Mouse (Mus musculus): ENCODE measurements around the gene Eri3. TPM values are rescaled to one million over a fixed set of nuclear protein-coding genes. Genes with fewer than 3 reads are reported as not detected.

The Eri3 gene
- polyA plus RNA-seq, 1 experiment from 2014 or later = 90.6 TPM

GRCm38 (mm10) chr4:117592206-117592605 is 42.0 kb downstream of the Eri3 start:
- Histone ChIP-seq H3K27ac (ENCODE audit: low read length) (no peak overlapping the region), H3K27me3 (replicated peaks; ENCODE audit: control insufficient read depth, insufficient read depth, low read length) (no peaks in the 10 kb centered on the region), H3K4me1 (ENCODE audit: control insufficient read depth, insufficient read depth, low read length) (peaks cover 3% of the 10 kb centered on the region; the same call in 1 of the 2 replicates), H3K36me3 (ENCODE audit: control insufficient read depth, insufficient read depth, low read length) (peaks cover 9% of the 10 kb centered on the region; the same call in 1 of the 2 replicates), H3K9ac (ENCODE audit: low read depth, low read length) (no peak overlapping the region), H3K4me3 (ENCODE audit: low read length) (no peak overlapping the region), H3K9me3 (ENCODE audit: control insufficient read depth, low read length) (no peaks in the 10 kb centered on the region), H3K4me2 (ENCODE audit: low read depth, low read length) (no peak overlapping the region)
- no peak for ATAC-seq
- 90% methylated on average over 5 of the region's 5 CpGs for WGBS

GRCm38 (mm10) chr4:117595293-117595692 is 45.1 kb downstream of the Eri3 start:
- Histone ChIP-seq H3K36me3 (ENCODE audit: control insufficient read depth, insufficient read depth, low read length) (peaks cover 9% of the 10 kb centered on the region; the same call in 1 of the 2 replicates), H3K4me2 (ENCODE audit: low read depth, low read length) (no peak overlapping the region), H3K4me3 (ENCODE audit: low read length) (no peak overlapping the region), H3K4me1 (ENCODE audit: control insufficient read depth, insufficient read depth, low read length) (no peaks in the 10 kb centered on the region), H3K27me3 (replicated peaks; ENCODE audit: control insufficient read depth, insufficient read depth, low read length) (no peaks in the 10 kb centered on the region), H3K9ac (ENCODE audit: low read depth, low read length) (no peak overlapping the region), H3K27ac (ENCODE audit: low read length) (no peak overlapping the region), H3K9me3 (ENCODE audit: control insufficient read depth, low read length) (no peaks in the 10 kb centered on the region)
- 83% methylated on average over 10 of the region's 10 CpGs for WGBS
- no peak for ATAC-seq

DNA sequence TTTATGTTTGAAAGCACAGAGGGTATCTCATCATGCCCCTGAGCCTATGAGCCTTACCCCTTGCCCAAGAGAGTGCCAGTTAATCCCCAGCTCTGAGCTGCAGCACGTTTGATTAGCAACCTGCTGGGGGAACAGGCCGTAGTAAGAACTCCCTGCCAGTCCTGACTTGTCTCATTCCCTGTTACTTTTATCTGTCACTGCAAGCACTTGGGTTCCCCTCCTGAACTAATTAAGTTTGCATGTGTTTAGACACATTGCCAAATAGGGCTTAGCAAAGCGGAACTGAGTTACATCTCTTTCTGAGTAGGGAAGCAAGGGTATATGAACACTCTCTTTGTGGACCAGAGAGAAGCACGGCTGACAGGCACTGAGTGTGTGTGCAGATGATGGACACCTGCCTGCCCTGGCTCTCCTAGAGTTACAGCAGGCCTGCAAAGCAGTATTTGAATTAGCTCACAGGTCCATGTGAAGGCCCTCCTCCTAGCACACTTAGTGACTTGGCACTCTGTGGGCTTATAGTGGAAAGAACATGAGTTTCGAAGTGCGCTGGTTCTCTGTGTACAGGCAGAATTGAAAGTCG is 49.9 kb downstream of the Eri3 start:
- no peaks in the 10 kb centered on the region; the same call in 1 of the 2 replicates for H3K36me3 ChIP-seq (ENCODE audit: control insufficient read depth, insufficient read depth, low read length)
- no peak overlapping the region for H3K27ac ChIP-seq (ENCODE audit: low read length)
- H3K9me3 ChIP-seq (ENCODE audit: control insufficient read depth, low read length) = no peaks in the 10 kb centered on the region
- no peaks in the 10 kb centered on the region for H3K4me1 ChIP-seq (ENCODE audit: control insufficient read depth, insufficient read depth, low read length)
- no peaks in the 10 kb centered on the region for H3K27me3 ChIP-seq (replicated peaks; ENCODE audit: control insufficient read depth, insufficient read depth, low read length)
- no peak overlapping the region for H3K9ac ChIP-seq (ENCODE audit: low read depth, low read length)
- H3K4me2 ChIP-seq (ENCODE audit: low read depth, low read length) = no peak overlapping the region
- WGBS = 76% methylated on average over 7 of the region's 7 CpGs
- ATAC-seq = no peak
- H3K4me3 ChIP-seq (ENCODE audit: low read length) = no peak overlapping the region

DNA sequence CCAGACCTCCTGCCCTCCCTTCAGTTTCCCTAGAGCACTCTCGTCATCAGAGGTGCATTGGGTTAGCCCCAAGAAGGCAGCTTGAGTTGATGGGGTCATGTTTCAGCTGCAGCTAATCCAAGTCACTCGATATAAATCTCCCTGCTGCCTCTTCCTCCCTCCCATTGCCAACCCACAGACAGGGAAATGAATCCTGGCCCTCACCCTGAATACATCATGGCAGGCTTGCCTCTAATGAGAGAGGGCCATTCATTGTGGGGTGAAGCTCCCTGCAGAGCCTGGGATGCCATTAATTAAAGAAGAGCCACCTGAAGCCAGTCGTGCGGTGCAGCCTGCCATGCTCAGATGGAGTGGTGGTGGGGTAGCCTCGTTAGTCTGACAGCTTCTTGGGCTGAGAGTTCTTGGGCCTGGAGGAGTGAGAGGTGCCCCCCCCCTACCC is 51.2 kb downstream of the Eri3 start:
- Histone ChIP-seq H3K36me3 (ENCODE audit: control insufficient read depth, insufficient read depth, low read length) (no peaks in the 10 kb centered on the region; the same call in 1 of the 2 replicates), H3K4me3 (ENCODE audit: low read length) (no peak overlapping the region), H3K9ac (ENCODE audit: low read depth, low read length) (no peak overlapping the region), H3K4me2 (ENCODE audit: low read depth, low read length) (no peak overlapping the region), H3K27ac (ENCODE audit: low read length) (no peak overlapping the region), H3K27me3 (replicated peaks; ENCODE audit: control insufficient read depth, insufficient read depth, low read length) (no peaks in the 10 kb centered on the region), H3K9me3 (ENCODE audit: control insufficient read depth, low read length) (no peaks in the 10 kb centered on the region), H3K4me1 (ENCODE audit: control insufficient read depth, insufficient read depth, low read length) (peaks cover 2% of the 10 kb centered on the region; the same call in 1 of the 2 replicates)
- WGBS = 47% methylated on average over 5 of the region's 5 CpGs
- ATAC-seq = no peak

DNA sequence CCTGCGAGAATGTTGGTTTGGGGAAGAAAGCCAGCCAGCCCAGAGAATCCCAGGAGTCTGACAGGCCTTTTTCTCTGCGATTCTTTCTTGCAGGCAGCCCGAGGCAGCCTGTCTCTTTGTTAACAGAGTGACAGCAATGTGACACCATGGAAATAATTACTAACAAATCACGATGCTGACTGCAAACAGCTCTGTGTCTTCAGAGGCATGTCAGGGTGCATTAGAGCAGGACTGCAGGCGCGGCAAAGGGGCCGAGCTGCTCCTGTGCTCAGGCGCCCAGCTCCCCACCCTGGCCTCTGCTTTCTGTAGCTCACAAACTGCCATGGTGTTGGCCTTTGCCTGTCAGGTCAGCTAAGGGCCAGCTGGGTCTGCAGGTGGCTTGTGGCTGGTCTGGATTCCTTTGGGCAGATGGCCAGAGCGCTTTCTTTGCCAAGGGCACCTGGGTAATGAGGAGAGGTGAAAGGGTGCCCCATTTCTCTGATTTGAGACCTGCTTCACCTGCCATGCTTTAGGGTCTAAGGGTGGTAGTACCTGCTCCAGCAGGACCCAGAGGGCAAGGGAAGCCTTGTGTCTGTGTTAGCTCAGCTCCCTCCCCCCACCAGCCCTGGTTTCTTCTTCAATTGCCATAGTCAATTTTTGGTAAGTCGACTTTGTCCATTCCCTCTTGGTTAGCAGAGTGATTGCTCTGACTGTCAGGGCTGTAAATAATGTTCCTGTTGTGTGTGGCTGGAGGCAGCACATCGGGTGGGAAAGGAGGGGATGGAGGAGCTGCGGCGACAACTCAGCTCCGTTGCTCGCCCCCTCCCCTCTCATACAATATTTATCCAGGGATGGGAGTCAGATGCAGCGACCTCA is 55.2 kb downstream of the Eri3 start:
- H3K36me3 ChIP-seq (ENCODE audit: control insufficient read depth, insufficient read depth, low read length) = peaks cover 3% of the 10 kb centered on the region
- ATAC-seq = no peak
- no peak overlapping the region for H3K27ac ChIP-seq (ENCODE audit: low read length)
- H3K4me2 ChIP-seq (ENCODE audit: low read depth, low read length) = no peak overlapping the region
- H3K4me1 ChIP-seq (ENCODE audit: control insufficient read depth, insufficient read depth, low read length) = peaks cover 2% of the 10 kb centered on the region; the same call in 1 of the 2 replicates
- H3K9me3 ChIP-seq (ENCODE audit: control insufficient read depth, low read length) = no peaks in the 10 kb centered on the region
- H3K27me3 ChIP-seq (replicated peaks; ENCODE audit: control insufficient read depth, insufficient read depth, low read length) = no peaks in the 10 kb centered on the region
- no peak overlapping the region for H3K9ac ChIP-seq (ENCODE audit: low read depth, low read length)
- WGBS = 37% methylated on average over 16 of the region's 16 CpGs
- no peak overlapping the region for H3K4me3 ChIP-seq (ENCODE audit: low read length)

- ATAC-seq = no peak
- 72% methylated on average over 1 of the region's 1 CpGs for WGBS
- H3K4me2 ChIP-seq (ENCODE audit: low read depth, low read length) = no peak overlapping the region
- peaks cover 3% of the 10 kb centered on the region for H3K36me3 ChIP-seq (ENCODE audit: control insufficient read depth, insufficient read depth, low read length)
- H3K4me3 ChIP-seq (ENCODE audit: low read length) = no peak overlapping the region
- H3K27ac ChIP-seq (ENCODE audit: low read length) = no peak overlapping the region
- H3K9me3 ChIP-seq (ENCODE audit: control insufficient read depth, low read length) = no peaks in the 10 kb centered on the region
- no peak overlapping the region for H3K9ac ChIP-seq (ENCODE audit: low read depth, low read length)
- no peaks in the 10 kb centered on the region for H3K27me3 ChIP-seq (replicated peaks; ENCODE audit: control insufficient read depth, insufficient read depth, low read length)
- peaks cover 2% of the 10 kb centered on the region; the same call in 1 of the 2 replicates for H3K4me1 ChIP-seq (ENCODE audit: control insufficient read depth, insufficient read depth, low read length)
Measured at GRCm38 (mm10) chr4:117605954-117606227, 55.7 kb downstream of the Eri3 start.

DNA sequence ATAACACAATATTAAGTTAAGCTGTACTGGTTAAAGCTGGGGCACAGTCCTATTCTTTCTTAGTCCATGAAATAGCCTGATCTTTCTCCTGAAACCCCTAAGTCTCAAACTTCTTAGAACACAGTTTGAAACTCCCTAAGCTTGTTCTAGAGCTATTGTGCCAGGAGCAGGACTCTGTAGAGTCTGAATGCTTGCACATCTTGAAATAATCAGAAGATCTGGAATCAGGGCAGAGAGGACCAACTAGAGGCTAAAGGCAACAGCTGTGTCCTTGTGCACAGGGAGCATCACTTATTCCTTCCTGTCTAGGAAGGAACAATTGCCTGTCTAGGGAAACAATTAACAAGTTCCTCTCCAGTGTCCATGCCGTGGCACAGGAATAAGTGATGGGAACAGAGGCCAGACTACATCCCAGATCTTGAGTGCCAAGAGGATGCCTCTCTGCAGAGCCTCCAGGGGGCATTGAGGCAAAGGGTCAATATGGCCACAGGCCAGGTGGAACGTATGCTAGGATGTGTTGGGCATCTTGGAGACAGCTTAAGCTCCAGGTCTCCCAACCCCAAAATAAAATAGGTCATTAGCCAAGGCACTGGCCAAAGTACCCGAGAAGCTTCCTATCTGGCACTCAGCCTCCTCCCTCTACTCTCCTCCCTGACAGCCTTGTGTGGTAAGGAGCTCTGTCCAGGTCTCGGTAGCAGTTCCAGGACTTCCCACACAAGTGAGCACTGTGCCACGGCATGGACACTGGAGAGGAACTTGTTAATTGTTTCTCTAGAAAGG is 56.9 kb downstream of the Eri3 start:
- no peak for ATAC-seq

DNA sequence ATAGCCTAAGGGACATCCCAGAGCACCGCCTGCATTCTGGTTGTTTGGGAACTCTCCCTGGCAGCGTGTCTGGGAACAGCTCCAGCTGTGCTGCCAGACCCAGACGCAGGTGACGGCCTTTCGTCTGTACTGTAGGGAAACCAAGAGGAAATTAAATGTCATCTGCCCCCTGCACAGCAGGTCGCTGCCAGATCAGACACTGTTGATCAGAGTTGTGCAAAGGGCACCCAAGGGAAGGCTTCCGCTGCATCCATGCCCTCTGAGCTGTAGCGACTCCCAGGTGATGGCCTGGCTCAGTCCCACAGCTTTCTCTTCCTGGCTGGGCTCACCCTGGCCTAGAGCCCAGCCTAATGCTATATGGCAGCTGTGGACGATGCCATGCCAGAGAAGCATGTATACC is 58.1 kb downstream of the Eri3 start:
- Histone ChIP-seq H3K4me1 (ENCODE audit: control insufficient read depth, insufficient read depth, low read length) (peaks cover 2% of the 10 kb centered on the region; the same call in 1 of the 2 replicates), H3K4me2 (ENCODE audit: low read depth, low read length) (no peak overlapping the region), H3K27me3 (replicated peaks; ENCODE audit: control insufficient read depth, insufficient read depth, low read length) (no peaks in the 10 kb centered on the region), H3K36me3 (ENCODE audit: control insufficient read depth, insufficient read depth, low read length) (peaks cover 3% of the 10 kb centered on the region; the same call in 1 of the 2 replicates), H3K9me3 (ENCODE audit: control insufficient read depth, low read length) (no peaks in the 10 kb centered on the region), H3K27ac (ENCODE audit: low read length) (0 out of 2 replicates have a peak overlapping the region, but pooled peaks have one; percentile 25), H3K9ac (ENCODE audit: low read depth, low read length) (no peak overlapping the region), H3K4me3 (ENCODE audit: low read length) (no peak overlapping the region)
- 67% methylated on average over 9 of the region's 9 CpGs for WGBS
- 0 out of 2 replicates have a peak, but pooled peaks have one; percentile 33 for ATAC-seq

More for the DNA sequence above, 56.9 kb downstream of the Eri3 start:
- H3K36me3 ChIP-seq (ENCODE audit: control insufficient read depth, insufficient read depth, low read length) = peaks cover 3% of the 10 kb centered on the region
- no peak overlapping the region for H3K9ac ChIP-seq (ENCODE audit: low read depth, low read length)
- no peak overlapping the region for H3K27ac ChIP-seq (ENCODE audit: low read length)
- peaks cover 2% of the 10 kb centered on the region; the same call in 1 of the 2 replicates for H3K4me1 ChIP-seq (ENCODE audit: control insufficient read depth, insufficient read depth, low read length)
- H3K4me3 ChIP-seq (ENCODE audit: low read length) = no peak overlapping the region
- H3K27me3 ChIP-seq (replicated peaks; ENCODE audit: control insufficient read depth, insufficient read depth, low read length) = no peaks in the 10 kb centered on the region
- no peak overlapping the region for H3K4me2 ChIP-seq (ENCODE audit: low read depth, low read length)
- WGBS = 85% methylated on average over 5 of the region's 5 CpGs
- no peaks in the 10 kb centered on the region for H3K9me3 ChIP-seq (ENCODE audit: control insufficient read depth, low read length)

Data from intestine, embryonic 16.5 days (tissue).